Mouse (Mus musculus): Measurements from ENCODE around the gene Gm21440. TPM values are rescaled to one million over a fixed set of nuclear protein-coding genes. Genes with fewer than 3 reads are reported as not detected.

The Gm21440 gene
- polyA plus RNA-seq (2012; ENCODE audit: low replicate concordance), result not detected in 2 replicates

DNA sequence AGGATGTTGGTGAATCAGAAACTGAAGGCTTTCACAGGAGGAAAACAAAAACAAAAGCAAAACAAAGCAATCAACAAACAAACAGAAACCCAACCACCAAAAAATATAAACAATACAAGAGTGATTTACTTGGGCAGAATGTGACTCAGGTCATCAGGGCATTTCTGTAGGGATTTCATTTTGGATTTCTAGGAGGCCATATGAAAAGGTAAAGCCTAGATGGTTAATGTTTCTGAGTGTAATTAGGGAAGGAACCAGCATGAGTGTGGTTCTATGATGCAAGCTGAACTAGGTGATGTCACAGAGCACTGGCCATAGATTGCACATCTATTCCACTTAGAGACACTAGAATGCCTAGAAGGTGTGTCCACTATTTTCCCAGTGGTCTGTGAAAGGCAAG, at the start of gene Gm21440, which contains the start of gene Gm21454:
Gm21440 (plus strand) TSS at position 301 of the 400 bp plus-strand sequence.
Gm21454 (plus strand) TSS at position 352 of the 400 bp plus-strand sequence.

GRCm38 (mm10) chrY:13223828-13224227, 28.4 kb upstream of the Gm21440 start, which contains the start of gene Gm21828:
Gm21828 (minus strand) TSS chrY:13223928.

Other genes with a start within 250 kb of the Gm21440 start
- not detected in 2 replicates for gene Gm20807, start 209.5 kb upstream of the Gm21440 start, polyA plus RNA-seq (2012; ENCODE audit: low replicate concordance)
- not detected in 2 replicates for gene Gm21891, start 118.9 kb upstream of the Gm21440 start, polyA plus RNA-seq (2012; ENCODE audit: low replicate concordance)
- not detected in 2 replicates for gene Gm21425, start 90.4 kb upstream of the Gm21440 start, polyA plus RNA-seq (2012; ENCODE audit: low replicate concordance)
- gene Gm21828, start 28.5 kb upstream of the Gm21440 start, polyA plus RNA-seq (2012; ENCODE audit: low replicate concordance), result not detected in 2 replicates
- not detected in 2 replicates for gene Gm21454, start 51 bp downstream of the Gm21440 start, polyA plus RNA-seq (2012; ENCODE audit: low replicate concordance)
- gene Gm21725, start 96.7 kb downstream of the Gm21440 start, polyA plus RNA-seq (2012; ENCODE audit: low replicate concordance), result not detected in 2 replicates
- not detected in 2 replicates for gene Gm21866, start 213.2 kb downstream of the Gm21440 start, polyA plus RNA-seq (2012; ENCODE audit: low replicate concordance)
- gene Gm20773, start 241.6 kb downstream of the Gm21440 start, polyA plus RNA-seq (2012; ENCODE audit: low replicate concordance), result not detected in 2 replicates

All from hematopoietic multipotent progenitor cell, adult 10-12 weeks (in vitro differentiated cells).